Mouse (Mus musculus): ENCODE measurements at regions not wholly inside any gene's neighbourhood (a gene's known extent, or its start where the extent isn't known, plus 50 kb on each side); places are given as distances from the start of the nearest gene placed in this dataset.

- no peak for TF ChIP-seq TAL1 (conservative IDR thresholded peaks at IDR 0.05; ENCODE audit: low read depth, low read length)
- TF ChIP-seq CTCF (IDR thresholded peaks at IDR 0.05; ENCODE audit: low read depth, low read length): no peak
- TF ChIP-seq GATA1 (IDR thresholded peaks at IDR 0.05; ENCODE audit: borderline replicate concordance, low read length): no peak
Measured at GRCm38 (mm10) chr12:110187246-110188135, 91.4 kb upstream of the Dio3 start.
